ENCODE assay signal across 8 mouse cellular contexts in the genomic region with DNA sequence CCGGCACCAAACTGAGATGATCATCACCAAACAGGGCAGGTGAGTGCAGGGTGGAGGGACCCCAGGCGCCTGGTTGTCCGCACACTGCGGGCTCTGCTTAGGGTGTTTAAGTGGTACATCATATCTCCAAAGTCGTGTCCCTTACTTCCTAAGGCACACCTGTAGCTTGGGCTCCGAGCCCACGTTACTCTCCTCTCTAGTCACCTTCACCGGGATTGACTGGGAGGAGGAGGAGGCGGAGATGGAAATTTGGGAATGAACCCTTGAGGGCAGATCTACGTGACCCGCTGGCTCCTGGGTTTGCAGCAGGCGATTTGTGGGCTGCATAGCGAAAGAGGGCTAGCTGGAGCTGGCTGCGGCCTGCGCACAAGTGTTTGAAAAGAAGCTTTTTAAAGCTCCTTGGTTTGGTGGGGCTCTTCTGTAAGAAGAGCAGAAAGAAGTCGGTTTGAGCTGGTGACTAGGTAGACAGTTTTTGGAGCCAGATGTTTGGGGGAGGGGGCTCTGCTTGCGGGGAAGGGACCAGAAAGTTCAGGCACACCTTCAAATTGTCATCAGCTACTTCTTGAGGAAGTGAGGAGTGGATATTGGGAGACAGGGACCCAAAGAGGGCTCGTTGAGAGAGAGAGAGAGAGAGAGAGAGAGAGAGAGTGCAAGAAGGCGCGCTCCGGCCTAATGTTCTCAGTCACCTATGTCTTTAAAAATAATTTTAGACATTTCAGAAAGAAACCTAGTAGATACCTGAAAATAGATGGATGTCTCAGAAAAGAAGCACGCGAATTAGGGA. TPM values are rescaled to one million over a fixed set of nuclear protein-coding genes. Genes with fewer than 3 reads are reported as not detected.
DNase-seq lines count a peak whose midpoint lies in the region; ATAC-seq and TF ChIP-seq lines count a peak whose summit lies in the region.
"Had no signal": no experiment of that assay in that cellular context is flagged by ENCODE, and none has a peak within 500 bp of the region (broad histone marks: within the 10 kb centered on the region; RNA-seq: fewer than 3 reads in every experiment).

No protein-coding gene starts in this region.

- no peaks in the 10 kb centered on the region for H3K9me3 ChIP-seq in lung, postnatal 0 days (ENCODE audit: low read length)
- H3K9me3 ChIP-seq in forebrain, embryonic 16.5 days (ENCODE audit: control insufficient read depth, low read length) = no peaks in the 10 kb centered on the region
- H3K9me3 ChIP-seq in limb, embryonic 15.5 days = no peaks in the 10 kb centered on the region
- no peaks in the 10 kb centered on the region for H3K9me3 ChIP-seq in stomach, embryonic 16.5 days (replicated peaks; ENCODE audit: control insufficient read depth, low read length)

- peaks cover 86% of the 10 kb centered on the region for H3K27me3 ChIP-seq in lung, postnatal 0 days (replicated peaks; ENCODE audit: insufficient read depth, low read length)
- H3K27me3 ChIP-seq in forebrain, embryonic 16.5 days (replicated peaks; ENCODE audit: control insufficient read depth, insufficient read depth, low read length) = peaks cover 52% of the 10 kb centered on the region
- H3K27me3 ChIP-seq in limb, embryonic 15.5 days = peaks cover 96% of the 10 kb centered on the region
- H3K27me3 ChIP-seq in stomach, embryonic 16.5 days (ENCODE audit: control insufficient read depth, insufficient read depth, low read length) = peaks cover 86% of the 10 kb centered on the region

- H3K4me2 ChIP-seq in lung, postnatal 0 days (replicated peaks; ENCODE audit: low read depth, low read length) = peak overlapping the region; percentile 70
- H3K4me2 ChIP-seq in forebrain, embryonic 16.5 days (ENCODE audit: low read length) = peak overlapping the region; percentile 67
- H3K4me2 ChIP-seq in limb, embryonic 15.5 days = peak overlapping the region; percentile 91; the same call in 1 of the 2 replicates
- H3K4me2 ChIP-seq in stomach, embryonic 16.5 days (ENCODE audit: low read depth, low read length) = peak overlapping the region; percentile 65; the same call in 1 of the 2 replicates

- no peak for DNase-seq in lung, postnatal 0 days (ENCODE audit: low spot score)
- no peak for DNase-seq in lung, postnatal 10 days
- DNase-seq in thymus, postnatal 14 days = no peak
- no peak for DNase-seq in thymus, postnatal 10 days (ENCODE audit: low spot score in 2 of 2)
- DNase-seq: lung, postnatal 36 days had no signal

- no peak overlapping the region for H3K9ac ChIP-seq in lung, postnatal 0 days (replicated peaks; ENCODE audit: low read depth)
- peak overlapping the region; percentile 61 for H3K9ac ChIP-seq in forebrain, embryonic 16.5 days (replicated peaks; ENCODE audit: low read depth, low read length)
- no peak overlapping the region for H3K9ac ChIP-seq in limb, embryonic 15.5 days
- no peak overlapping the region for H3K9ac ChIP-seq in stomach, embryonic 16.5 days (ENCODE audit: low read length)

- H3K36me3 ChIP-seq in lung, postnatal 0 days (ENCODE audit: insufficient read depth, low read length) = no peaks in the 10 kb centered on the region
- no peaks in the 10 kb centered on the region for H3K36me3 ChIP-seq in forebrain, embryonic 16.5 days (ENCODE audit: control insufficient read depth, insufficient read depth)
- no peaks in the 10 kb centered on the region for H3K36me3 ChIP-seq in limb, embryonic 15.5 days
- H3K36me3 ChIP-seq in stomach, embryonic 16.5 days (ENCODE audit: control insufficient read depth, insufficient read depth, low read length) = no peaks in the 10 kb centered on the region

- no peak for TF ChIP-seq CTCF in lung, postnatal 0 days (IDR thresholded peaks at IDR 0.05)

- H3K4me1 ChIP-seq in lung, postnatal 0 days (ENCODE audit: insufficient read depth, low read depth, low read length) = 0 out of 2 replicates have a peak, but pooled peaks cover 2% of the 10 kb centered on the region
- peaks cover 38% of the 10 kb centered on the region for H3K4me1 ChIP-seq in forebrain, embryonic 16.5 days (replicated peaks; ENCODE audit: control insufficient read depth, insufficient read depth, low read length)
- H3K4me1 ChIP-seq in limb, embryonic 15.5 days = peaks cover 31% of the 10 kb centered on the region
- H3K4me1 ChIP-seq in stomach, embryonic 16.5 days (ENCODE audit: control insufficient read depth, insufficient read depth, low read length) = peaks cover 18% of the 10 kb centered on the region; the same call in 1 of the 2 replicates

- no peak for TF ChIP-seq EP300 in lung, postnatal 0 days (IDR thresholded peaks at IDR 0.05)

- ATAC-seq in lung, postnatal 0 days = no peak
- ATAC-seq in forebrain, embryonic 16.5 days = 0 out of 2 replicates have a peak, but pooled peaks have one; percentile 2
- ATAC-seq in limb, embryonic 15.5 days (ENCODE audit: insufficient number of reproducible peaks, low FRiP score, low TSS enrichment, low read depth) = no peak
- ATAC-seq in stomach, embryonic 16.5 days (ENCODE audit: insufficient read depth, low FRiP score) = no peak

- H3K4me3 ChIP-seq in lung, postnatal 0 days (ENCODE audit: low read depth, low read length) = no peak overlapping the region
- peak overlapping the region; percentile 51 for H3K4me3 ChIP-seq in forebrain, embryonic 16.5 days (replicated peaks; ENCODE audit: low read length)
- H3K4me3 ChIP-seq in limb, embryonic 15.5 days = peak overlapping the region; percentile 43
- H3K4me3 ChIP-seq in stomach, embryonic 16.5 days (replicated peaks; ENCODE audit: low read length) = no peak overlapping the region

- no peak overlapping the region for H3K27ac ChIP-seq in lung, postnatal 0 days (ENCODE audit: low read length)
- peak overlapping the region; percentile 10; the same call in 1 of the 2 replicates for H3K27ac ChIP-seq in forebrain, embryonic 16.5 days (ENCODE audit: low read length)
- H3K27ac ChIP-seq in limb, embryonic 15.5 days = no peak overlapping the region
- no peak overlapping the region for H3K27ac ChIP-seq in stomach, embryonic 16.5 days (ENCODE audit: low read length)

- 15% methylated on average over 23 of the region's 23 CpGs for WGBS in lung, postnatal 0 days
- WGBS in forebrain, embryonic 16.5 days = 9% methylated on average over 23 of the region's 23 CpGs
- WGBS in limb, embryonic 15.5 days = 7% methylated on average over 23 of the region's 23 CpGs
- 8% methylated on average over 23 of the region's 23 CpGs for WGBS in stomach, embryonic 16.5 days

RNA-seq across cellular contexts. Expression of a gene that starts 1.7 kb away (rescaled TPM):
- 0.05 and 0.06 TPM in 2 replicates for polyA plus RNA-seq in lung, postnatal 0 days (2015; fragmentation: Nextera tagmentation; extraction: Ambion mirVana)
- 18.0 and 24.4 TPM in 2 replicates for polyA plus RNA-seq in forebrain, embryonic 16.5 days (2015; fragmentation: Nextera tagmentation; extraction: Ambion mirVana)
- 0.14 TPM in 1 of 2 replicates, not detected in the other for polyA plus RNA-seq in limb, embryonic 15.5 days (2015; fragmentation: Nextera tagmentation; extraction: Ambion mirVana)
- 0.06 and 0.09 TPM in 2 replicates for polyA plus RNA-seq in stomach, embryonic 16.5 days (2015; fragmentation: Nextera tagmentation; extraction: Ambion mirVana)

RNA-seq across cellular contexts. Expression of a gene that starts 26.4 kb away (rescaled TPM):
- polyA plus RNA-seq in lung, postnatal 0 days (2015; fragmentation: Nextera tagmentation; extraction: Ambion mirVana) = 30.6 and 35.6 TPM in 2 replicates
- 51.3 and 57.4 TPM in 2 replicates for polyA plus RNA-seq in forebrain, embryonic 16.5 days (2015; fragmentation: Nextera tagmentation; extraction: Ambion mirVana)
- polyA plus RNA-seq in limb, embryonic 15.5 days (2015; fragmentation: Nextera tagmentation; extraction: Ambion mirVana) = 46.4 and 52.3 TPM in 2 replicates
- 48.8 and 50.6 TPM in 2 replicates for polyA plus RNA-seq in stomach, embryonic 16.5 days (2015; fragmentation: Nextera tagmentation; extraction: Ambion mirVana)

Comparison
In these comparisons a context has a peak if more than half of its experiments do, and no peak if none do; other contexts are left out.
1. H3K4me3 ChIP-seq: peak in forebrain, embryonic 16.5 days (single experiment) and limb, embryonic 15.5 days (single experiment); none in lung, postnatal 0 days (single experiment) and stomach, embryonic 16.5 days (single experiment).
2. RNA of a gene that starts 1.7 kb away (polyA plus RNA-seq): 18.0 to 24.4 TPM in forebrain, embryonic 16.5 days; 0.14 TPM in limb, embryonic 15.5 days, 0.06 to 0.09 TPM in stomach, embryonic 16.5 days and 0.05 to 0.06 TPM in lung, postnatal 0 days; every median in the first group is over 10 times any median in the second.
3. Peak in every context shown above with its lines, with median percentiles within 50 percentile points of each other: H3K4me2 ChIP-seq.